9 mouse cellular contexts compared by ENCODE assay signal in genomic region chr6:120001718-120002117, GRCm38 (mm10). TPM values are rescaled to one million over a fixed set of nuclear protein-coding genes. Genes with fewer than 3 reads are reported as not detected.
DNase-seq lines count a peak whose midpoint lies in the region; ATAC-seq and TF ChIP-seq lines count a peak whose summit lies in the region.
"Had no signal": no experiment of that assay in that cellular context is flagged by ENCODE, and none has a peak within 500 bp of the region (broad histone marks: within the 10 kb centered on the region; RNA-seq: fewer than 3 reads in every experiment).

No protein-coding gene starts in this region.

- TF ChIP-seq POLR2A in lung, adult 2 months (IDR thresholded peaks at IDR 0.05; ENCODE audit: borderline replicate concordance, extremely low read depth, low read depth, low read length): no peak

- peak; percentile 45; the same call in 1 of the 2 replicates for TF ChIP-seq CTCF in lung, adult 2 months (IDR thresholded peaks at IDR 0.05; ENCODE audit: insufficient read depth, low read length)

- 0 out of 2 replicates have a peak, but pooled peaks cover 4% of the 10 kb centered on the region for H3K36me3 ChIP-seq in forebrain, embryonic 14.5 days (ENCODE audit: control insufficient read depth, insufficient read depth, low read length)
- peaks cover 13% of the 10 kb centered on the region for H3K36me3 ChIP-seq in forebrain, embryonic 12.5 days (replicated peaks)

- no peak for ATAC-seq in forebrain, embryonic 14.5 days
- ATAC-seq in forebrain, embryonic 12.5 days (ENCODE audit: low FRiP score): no peak
- ATAC-seq in megakaryocyte, adult 5-6 weeks (ENCODE audit: poor library complexity, severe bottlenecking): peak; percentile 56

- H3K9ac ChIP-seq in forebrain, embryonic 14.5 days (ENCODE audit: low read length): no peak overlapping the region
- H3K9ac ChIP-seq in forebrain, embryonic 12.5 days: no peak overlapping the region
- H3K9ac ChIP-seq: limb, embryonic 12.5 days had no signal

- H3K27ac ChIP-seq in forebrain, embryonic 14.5 days (ENCODE audit: low read depth, low read length): no peak overlapping the region
- no peak overlapping the region for H3K27ac ChIP-seq in forebrain, embryonic 12.5 days
- H3K27ac ChIP-seq: limb, embryonic 12.5 days had no signal

- intact Hi-C loops in heart, postnatal 14 days (cut with DNase I): loop anchor here (1.0 to 2.0 kb wide), 2 partner anchors 35 to 192 kb away; no protein-coding TSS in a partner anchor

- no peaks in the 10 kb centered on the region for H3K27me3 ChIP-seq in forebrain, embryonic 14.5 days (replicated peaks; ENCODE audit: control insufficient read depth, insufficient read depth, low read length)
- H3K27me3 ChIP-seq in forebrain, embryonic 12.5 days: no peaks in the 10 kb centered on the region
- H3K27me3 ChIP-seq: limb, embryonic 12.5 days had no signal

- no peak overlapping the region for H3K4me3 ChIP-seq in forebrain, embryonic 14.5 days (ENCODE audit: low read depth, low read length)
- no peak overlapping the region for H3K4me3 ChIP-seq in forebrain, embryonic 12.5 days (replicated peaks)
- H3K4me3 ChIP-seq in lung, adult 2 months (replicated peaks; ENCODE audit: extremely low read depth, low read depth, low read length): no peak overlapping the region
- H3K4me3 ChIP-seq: limb, embryonic 12.5 days had no signal

- no peaks in the 10 kb centered on the region for H3K9me3 ChIP-seq in forebrain, embryonic 14.5 days (replicated peaks; ENCODE audit: control insufficient read depth, low read length)
- no peaks in the 10 kb centered on the region for H3K9me3 ChIP-seq in forebrain, embryonic 12.5 days
- H3K9me3 ChIP-seq: limb, embryonic 12.5 days had no signal

- no peak overlapping the region for H3K4me2 ChIP-seq in forebrain, embryonic 14.5 days (ENCODE audit: low read length)
- no peak overlapping the region for H3K4me2 ChIP-seq in forebrain, embryonic 12.5 days
- H3K4me2 ChIP-seq: limb, embryonic 12.5 days had no signal

- peak; percentile 72 for DNase-seq in forebrain, embryonic 14.5 days (ENCODE audit: low spot score)
- DNase-seq in lung, adult 2 months: no peak
- no peak for DNase-seq in lung, postnatal 4 days
- DNase-seq in c-Kit-negative CD71-positive TER-119-positive erythroid progenitor cells, embryonic 14.5 days (ENCODE audit: low read depth, low spot score): peak; percentile 68
- no peak for DNase-seq in adrenal gland, postnatal 10 days
- no peak for DNase-seq in heart, postnatal 14 days

- no peaks in the 10 kb centered on the region for H3K4me1 ChIP-seq in forebrain, embryonic 14.5 days (ENCODE audit: control insufficient read depth, insufficient read depth, low read length)
- H3K4me1 ChIP-seq in forebrain, embryonic 12.5 days: no peaks in the 10 kb centered on the region
- H3K4me1 ChIP-seq in lung, adult 2 months (ENCODE audit: control insufficient read depth, insufficient read depth, low read length): no peaks in the 10 kb centered on the region; the same call in 1 of the 2 replicates
- H3K4me1 ChIP-seq: limb, embryonic 12.5 days had no signal

RNA-seq across cellular contexts. Expression of gene Wnk1, which starts 36.8 kb away (rescaled TPM):
- polyA plus RNA-seq in forebrain, embryonic 14.5 days (2014; fragmentation: Nextera tagmentation; extraction: Ambion mirVana): 37.9 and 38.0 TPM in 2 replicates
- polyA plus RNA-seq in forebrain, embryonic 12.5 days (2016; fragmentation: Nextera tagmentation; extraction: Ambion mirVana): 65.5 and 77.6 TPM in 2 replicates
- polyA plus RNA-seq in lung, adult 2 months (2012; rRNA removed): 131 and 136 TPM in 2 replicates
- 247 and 264 TPM in 2 replicates for total RNA-seq in megakaryocyte, adult 5-6 weeks (2015)
- 206 and 218 TPM in 2 replicates for total RNA-seq in megakaryocyte, adult 5-6 weeks (2017)
- total RNA-seq in adrenal gland, postnatal 10 days (2021): 100 to 1,000 TPM; 140 to 185 TPM
- 100 to 1,000 TPM; 303 to 324 TPM for total RNA-seq in heart, postnatal 14 days (2021)

Comparison
In these comparisons a context has a peak if more than half of its experiments do, and no peak if none do; other contexts are left out.
1. DNase-seq: peak in forebrain, embryonic 14.5 days (single experiment) and c-Kit-negative CD71-positive TER-119-positive erythroid progenitor cells, embryonic 14.5 days (single experiment); none in lung, adult 2 months (single experiment), lung, postnatal 4 days (0 of 2), adrenal gland, postnatal 10 days (single experiment) and heart, postnatal 14 days (0 of 2).